Mouse (Mus musculus): Measurements from ENCODE around the gene Olfr1008.
"Not testable (repeated sequence)": the region's sequence is repeated elsewhere in the genome, so short reads cannot be mapped to it uniquely, and the experiment has no call there.

Gene Olfr1008

DNA sequence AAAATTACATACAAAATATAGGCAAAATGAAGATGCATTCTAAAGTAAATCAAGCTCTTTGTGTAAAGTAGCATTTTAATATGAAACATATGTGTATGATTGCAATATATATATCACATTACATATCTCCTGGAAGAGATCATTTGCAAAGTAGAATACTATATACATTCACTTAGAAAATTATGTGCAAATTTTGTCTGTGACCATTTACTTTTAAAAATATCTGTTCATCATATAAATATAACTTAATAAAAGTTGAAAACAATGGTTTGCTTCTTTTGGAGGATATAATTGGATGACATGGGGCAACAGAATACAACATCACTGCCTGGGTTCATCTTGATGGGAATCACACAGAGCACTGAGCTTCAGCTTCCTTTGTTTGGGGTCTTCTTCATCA, at the start of gene Olfr1008:
Olfr1008 (plus strand) TSS at position 301 of the 400 bp plus-strand sequence.
- DNase-seq (ENCODE audit: low read depth, low spot score): no peak

DNA sequence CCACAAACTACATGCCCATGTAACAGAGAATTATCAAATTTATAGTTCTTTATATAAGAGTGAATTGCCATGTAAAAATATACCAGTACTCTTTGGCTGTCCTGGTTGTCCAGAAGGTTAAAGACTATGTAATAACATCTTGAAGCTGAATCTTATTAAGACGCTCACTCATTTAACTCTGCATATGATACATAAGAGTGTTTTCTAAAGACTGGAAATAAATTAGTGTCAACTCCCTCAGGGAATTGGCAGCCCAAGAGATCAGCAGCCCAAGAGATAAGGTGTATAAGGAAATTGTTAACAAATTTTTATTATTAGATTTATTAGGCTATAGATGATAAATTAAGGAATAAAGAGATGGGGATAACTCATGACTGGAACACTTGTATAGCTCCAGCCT, 38.6 kb upstream of the Olfr1008 start, which contains the start of gene Olfr1002:
Olfr1002 (minus strand) TSS at position 101 of the 400 bp plus-strand sequence.
- DNase-seq (ENCODE audit: low read depth, low spot score): no peak

DNA sequence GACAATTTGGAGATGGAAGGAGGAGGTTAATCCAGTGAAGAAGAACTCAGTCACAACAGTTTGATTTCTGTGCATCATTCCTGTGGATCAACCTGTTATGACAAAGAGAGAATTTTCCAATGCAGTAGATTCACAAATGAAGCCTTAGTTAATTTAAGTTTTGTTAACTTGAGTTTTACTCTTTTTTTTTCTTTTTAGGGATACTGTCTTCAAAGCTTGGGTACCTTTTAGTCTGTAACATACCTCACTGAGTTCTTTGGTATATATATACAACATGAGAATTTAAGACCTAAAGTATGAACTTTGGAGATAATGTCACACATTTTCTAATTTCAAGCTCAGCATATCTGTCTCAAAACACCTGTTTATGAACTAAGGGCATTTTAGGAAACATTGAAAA, 24.9 kb upstream of the Olfr1008 start, which contains the start of gene Olfr154:
Olfr154 (minus strand) TSS at position 101 of the 400 bp plus-strand sequence.
- not testable (repeated sequence) for DNase-seq (ENCODE audit: low read depth, low spot score)

DNA sequence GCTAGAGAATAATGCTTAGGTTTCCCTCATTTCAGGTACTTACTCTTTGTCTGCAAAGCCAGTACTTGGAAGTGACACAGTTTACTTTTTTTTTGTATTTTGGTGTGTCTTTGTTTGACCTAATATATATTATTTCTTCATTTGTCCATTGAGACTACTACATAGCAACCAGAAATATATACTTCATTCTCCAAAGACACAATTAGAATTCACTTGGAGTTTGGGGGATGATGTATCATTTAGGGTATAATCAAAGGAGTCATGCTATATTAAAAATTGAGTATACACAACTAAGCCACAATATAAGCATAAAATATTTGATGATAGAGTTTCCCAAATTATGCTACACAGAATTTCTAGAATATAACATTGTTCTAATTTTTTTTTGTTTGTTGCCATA, 10.6 kb upstream of the Olfr1008 start, which contains the start of gene Olfr1006:
Olfr1006 (minus strand) TSS at position 101 of the 400 bp plus-strand sequence.
- no peak for DNase-seq (ENCODE audit: low read depth, low spot score)

DNA sequence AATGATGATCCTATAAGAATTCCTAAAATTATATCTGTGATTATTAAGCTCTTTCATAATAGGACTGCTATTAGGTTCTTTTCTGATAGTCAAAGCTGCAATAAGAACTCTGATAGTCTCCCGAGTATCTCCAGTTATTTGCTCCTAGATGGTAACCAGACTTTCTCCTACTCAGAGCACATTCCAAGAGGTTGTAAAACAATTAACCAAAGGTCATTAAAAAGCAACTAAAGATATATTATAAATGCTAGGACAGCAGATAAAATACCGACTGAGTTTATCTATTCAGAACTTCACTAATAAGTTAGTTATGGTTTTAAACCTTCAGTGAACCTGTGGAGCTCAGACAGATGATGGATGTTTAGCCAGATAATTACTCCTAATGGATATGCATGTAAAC, 21.4 kb downstream of the Olfr1008 start:
- not testable (repeated sequence) for DNase-seq (ENCODE audit: low read depth, low spot score)

DNA sequence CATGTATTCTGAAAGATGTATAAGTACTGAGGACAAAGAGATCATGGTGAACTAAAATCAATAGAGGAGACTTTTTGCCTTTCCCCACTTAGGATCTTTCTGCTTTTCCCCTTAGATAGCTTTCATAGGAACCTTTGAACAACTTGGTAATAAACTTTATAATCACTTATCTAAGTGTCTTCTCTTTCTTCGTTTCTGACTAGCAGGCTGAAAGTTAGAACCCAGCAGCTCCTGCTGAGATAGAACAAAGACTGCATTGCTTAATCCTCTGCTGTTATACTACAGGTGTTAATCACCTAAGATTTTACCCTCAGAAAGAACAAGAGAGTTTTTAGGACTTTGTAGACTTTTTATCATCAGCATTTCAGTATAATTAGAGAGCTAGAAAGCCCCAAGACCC, 21.9 kb downstream of the Olfr1008 start:
- DNase-seq (ENCODE audit: low read depth, low spot score): no peak

DNA sequence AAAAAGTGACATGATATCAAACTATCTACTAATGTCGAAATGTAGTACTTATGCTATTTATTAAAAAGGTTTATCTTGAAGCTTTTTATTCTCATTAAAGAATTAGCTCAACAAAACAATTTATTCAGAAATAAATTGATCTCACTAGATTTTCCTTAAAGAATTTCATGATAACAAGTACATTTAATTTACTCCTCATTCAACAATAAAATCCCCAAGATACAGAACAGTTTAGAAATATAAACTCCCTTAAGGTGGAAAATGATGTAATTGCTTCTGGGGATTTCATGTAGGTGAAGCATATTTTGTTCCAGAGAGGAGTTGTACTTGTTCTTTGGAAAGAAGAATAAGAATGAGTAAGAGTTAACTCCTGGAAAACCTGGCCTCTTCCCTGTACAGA, 25.9 kb downstream of the Olfr1008 start, which contains the start of gene Olfr1009:
Olfr1009 (plus strand) TSS at position 301 of the 400 bp plus-strand sequence.
- no peak for DNase-seq (ENCODE audit: low read depth, low spot score)

DNA sequence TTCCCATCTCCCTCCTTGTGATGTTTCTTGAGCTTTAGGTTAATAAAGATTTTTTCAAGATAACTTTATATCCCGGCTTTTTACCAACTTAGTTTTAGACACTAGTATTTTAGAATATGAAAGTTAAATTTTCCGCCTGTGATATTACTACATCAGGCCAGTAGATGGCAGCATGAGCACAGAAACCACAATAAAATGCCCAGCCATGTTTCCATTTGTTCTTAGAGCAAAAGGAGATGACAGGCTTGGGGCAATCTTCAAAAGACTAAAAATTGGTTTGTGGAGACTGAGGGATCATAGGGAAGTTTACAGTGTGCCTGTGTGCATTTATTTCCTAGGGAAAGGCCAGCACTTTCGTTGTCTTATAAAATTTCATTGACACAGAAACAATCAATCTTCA, 36.6 kb downstream of the Olfr1008 start:
- DNase-seq (ENCODE audit: low read depth, low spot score): peak; percentile 11

All from R1 (cell line).